Mouse (Mus musculus) embryonic facial prominence, embryonic 14.5 days (tissue): Measurements from ENCODE around the gene Rab5a. TPM values are rescaled to one million over a fixed set of nuclear protein-coding genes. Genes with fewer than 3 reads are reported as not detected.
A peak's percentile ranks its signal among the peaks of the same experiment; 100 is the strongest.
"Not testable (repeated sequence)": the region's sequence is repeated elsewhere in the genome, so short reads cannot be mapped to it uniquely, and the experiment has no call there.

Experiments
- ATAC-seq: fragments of 200-750 bp; cut with Nextera tagmentation; 2 replicates; pipeline ENCODE4 v1.8.0; 2017; ENCODE audit warnings: low read depth, moderate number of reproducible peaks, moderate TSS enrichment
- DNase-seq: peaks from one replicate; pipeline ENCODE4 v3.0.0-alpha.2; 2015; ENCODE audit warnings: low spot score
- H3K27ac ChIP-seq: fragments of 300-500 bp; sonication (generic); replicated peaks from 2 replicates; pipeline ENCODE4 v1.5.1; 2014; ENCODE audit warnings: low read depth, mild to moderate bottlenecking, low read length, moderate library complexity
- H3K27me3 ChIP-seq: fragments of 300-500 bp; sonication (generic); replicated peaks from 2 replicates; pipeline ENCODE4 v1.6.1; 2014; ENCODE audit warnings: low read length; ENCODE audit not compliant: control insufficient read depth, insufficient read depth
- H3K36me3 ChIP-seq: fragments of 300-500 bp; sonication (generic); 2 replicates; pipeline ENCODE4 v1.6.1; 2014; ENCODE audit warnings: low read length, mixed read lengths; ENCODE audit not compliant: control insufficient read depth, insufficient read depth
- H3K4me1 ChIP-seq: fragments of 300-500 bp; sonication (generic); 2 replicates; pipeline ENCODE4 v1.6.1; 2014; ENCODE audit warnings: antibody characterized with exemption, low read length; ENCODE audit not compliant: control insufficient read depth, insufficient read depth
- H3K4me2 ChIP-seq: fragments of 300-500 bp; sonication (generic); 2 replicates; pipeline ENCODE4 v1.6.1; 2014; ENCODE audit warnings: low read depth, mild to moderate bottlenecking, low read length, moderate library complexity, mixed read lengths
- H3K4me3 ChIP-seq: fragments of 300-500 bp; sonication (generic); 2 replicates; pipeline ENCODE4 v1.5.1; 2014; ENCODE audit warnings: low read depth, mild to moderate bottlenecking, low read length
- H3K9ac ChIP-seq: fragments of 300-500 bp; sonication (generic); 2 replicates; pipeline ENCODE4 v1.6.1; 2014; ENCODE audit warnings: low read depth, mild to moderate bottlenecking, low read length, moderate library complexity, mixed read lengths
- H3K9me3 ChIP-seq: fragments of 300-500 bp; sonication (generic); 2 replicates; pipeline ENCODE4 v1.6.1; 2016; ENCODE audit warnings: low read length; ENCODE audit not compliant: control insufficient read depth
- WGBS: fragments of 180-500 bp; shearing (Covaris S2); extraction: QIAGEN DNeasy Blood & Tissue Kit; methylation state at CpG from one replicate; pipeline ENCODE4 v1.1.7; 2014; 5-methylcytosine and 5-hydroxymethylcytosine counted together
- polyA plus RNA-seq: library from polyadenylated mRNA; unstranded; fragments of >200 nt; fragmentation: Nextera tagmentation; extraction: Ambion mirVana; gene quantifications from 2 replicates; pipeline ENCODE4 v1.2.1, GENCODE M21; 2014

The Rab5a gene
- polyA plus RNA-seq, 1 experiment from 2014 or later: 85.4 TPM

- no peak overlapping the region for H3K27ac ChIP-seq
- ATAC-seq: no peak
- DNase-seq: no peak
- 39% methylated on average over 2 of the region's 2 CpGs for whole genome bisulfite sequencing
- no peaks in the 10 kb centered on the region for H3K4me1 ChIP-seq
- no peak overlapping the region for H3K9ac ChIP-seq
- no peak overlapping the region for H3K4me3 ChIP-seq
- H3K36me3 ChIP-seq: no peaks in the 10 kb centered on the region
- no peak overlapping the region for H3K4me2 ChIP-seq
- H3K9me3 ChIP-seq: no peaks in the 10 kb centered on the region
- no peaks in the 10 kb centered on the region for H3K27me3 ChIP-seq
Observed at GRCm38 (mm10) chr17:53531160-53531559, 52.1 kb downstream of the Rab5a start.

GRCm38 (mm10) chr17:53532425-53532824 lies 53.4 kb downstream of the Rab5a start:
- Histone ChIP-seq H3K4me3 (no peak overlapping the region), H3K27me3 (no peaks in the 10 kb centered on the region), H3K36me3 (no peaks in the 10 kb centered on the region), H3K4me1 (no peaks in the 10 kb centered on the region), H3K4me2 (no peak overlapping the region), H3K9me3 (no peaks in the 10 kb centered on the region), H3K9ac (no peak overlapping the region), H3K27ac (no peak overlapping the region)
- ATAC-seq (no peak), DNase-seq (no peak)
- 64% methylated on average over 2 of the region's 2 CpGs for WGBS

- DNase-seq, H3K9me3 ChIP-seq, ATAC-seq, H3K27me3 ChIP-seq, H3K27ac ChIP-seq, H3K9ac ChIP-seq, H3K4me2 ChIP-seq, H3K4me1 ChIP-seq, H3K36me3 ChIP-seq, H3K4me3 ChIP-seq: not testable (repeated sequence)
- 82% methylated on average over 2 of the region's 2 CpGs for WGBS
Observed at GRCm38 (mm10) chr17:53539351-53539750, 60.3 kb downstream of the Rab5a start, which contains the start of gene Pp2d1. Pp2d1 (minus strand) TSS chr17:53539451.

GRCm38 (mm10) chr17:53542536-53542935 lies 63.5 kb downstream of the Rab5a start:
- Histone ChIP-seq H3K4me1 (0 out of 2 replicates have a peak, but pooled peaks cover 6% of the 10 kb centered on the region), H3K36me3 (no peaks in the 10 kb centered on the region), H3K9me3 (no peaks in the 10 kb centered on the region), H3K27me3 (no peaks in the 10 kb centered on the region), H3K27ac (no peak overlapping the region), H3K4me2 (no peak overlapping the region), H3K9ac (no peak overlapping the region), H3K4me3 (no peak overlapping the region)
- ATAC-seq (no peak), DNase-seq (no peak)
- 95% methylated on average over 4 of the region's 4 CpGs for WGBS

- DNase-seq (peak; percentile 81), ATAC-seq (peak; percentile 74)
- 48% methylated on average over 9 of the region's 9 CpGs for WGBS
- Histone ChIP-seq H3K4me1 (0 out of 2 replicates have a peak, but pooled peaks cover 6% of the 10 kb centered on the region), H3K4me2 (no peak overlapping the region), H3K4me3 (no peak overlapping the region), H3K27me3 (no peaks in the 10 kb centered on the region), H3K27ac (peak overlapping the region; percentile 61; the same call in 1 of the 2 replicates), H3K9ac (no peak overlapping the region), H3K36me3 (no peaks in the 10 kb centered on the region), H3K9me3 (no peaks in the 10 kb centered on the region)
Observed at GRCm38 (mm10) chr17:53543591-53544324, 64.7 kb downstream of the Rab5a start.

GRCm38 (mm10) chr17:53551306-53552299 lies 72.6 kb downstream of the Rab5a start:
- 65% methylated on average over 8 of the region's 8 CpGs for WGBS
- Histone ChIP-seq H3K4me2 (no peak overlapping the region), H3K36me3 (no peaks in the 10 kb centered on the region), H3K4me3 (no peak overlapping the region), H3K9me3 (no peaks in the 10 kb centered on the region), H3K27ac (no peak overlapping the region), H3K9ac (no peak overlapping the region), H3K27me3 (no peaks in the 10 kb centered on the region), H3K4me1 (no peaks in the 10 kb centered on the region)
- no peak for ATAC-seq
- no peak for DNase-seq

GRCm38 (mm10) chr17:53554088-53554487 lies 75.1 kb downstream of the Rab5a start:
- Histone ChIP-seq H3K9ac (no peak overlapping the region), H3K36me3 (no peaks in the 10 kb centered on the region), H3K4me2 (no peak overlapping the region), H3K27me3 (no peaks in the 10 kb centered on the region), H3K4me1 (no peaks in the 10 kb centered on the region), H3K9me3 (no peaks in the 10 kb centered on the region), H3K27ac (no peak overlapping the region), H3K4me3 (no peak overlapping the region)
- DNase-seq: no peak
- ATAC-seq: no peak
- 71% methylated on average over 4 of the region's 4 CpGs for WGBS

GRCm38 (mm10) chr17:53554813-53555212 lies 75.8 kb downstream of the Rab5a start:
- no peak for DNase-seq

More at GRCm38 (mm10) chr17:53554813-53555212, 75.8 kb downstream of the Rab5a start:
- Histone ChIP-seq H3K9ac (no peak overlapping the region), H3K4me2 (no peak overlapping the region), H3K9me3 (no peaks in the 10 kb centered on the region), H3K4me1 (no peaks in the 10 kb centered on the region), H3K27me3 (no peaks in the 10 kb centered on the region), H3K4me3 (no peak overlapping the region), H3K27ac (no peak overlapping the region), H3K36me3 (no peaks in the 10 kb centered on the region)
- no peak for ATAC-seq
- 82% methylated on average over 3 of the region's 3 CpGs for WGBS
